Mouse (Mus musculus) cerebellum, adult (tissue): ENCODE data around the gene Lysmd1.
"Not testable (repeated sequence)": the region's sequence is repeated elsewhere in the genome, so short reads cannot be mapped to it uniquely, and the experiment has no call there.

Experiments used
- ATAC-seq: cut with Nextera tagmentation; 2 replicates; pipeline ENCODE4 v1.9.2; 2017; ENCODE audit warnings: mild to moderate bottlenecking, moderate library complexity, mixed read lengths; ENCODE audit not compliant: insufficient number of reproducible peaks, low FRiP score, low TSS enrichment

Lysmd1 gene

GRCm38 (mm10) chr3:95133680-95134101, at the start of gene Lysmd1, which contains the start of gene Scnm1:
Gene Lysmd1 (plus strand): TSS chr3:95134088.
Gene Scnm1 (minus strand): TSS chr3:95134011.
- peak; percentile 89 for ATAC-seq

GRCm38 (mm10) chr3:95088071-95088470, 45.8 kb upstream of the Lysmd1 start:
- no peak for ATAC-seq

- no peak for ATAC-seq
Measured at GRCm38 (mm10) chr3:95100854-95101253, 33.0 kb upstream of the Lysmd1 start.

- no peak for ATAC-seq
Measured at GRCm38 (mm10) chr3:95105121-95105520, 28.8 kb upstream of the Lysmd1 start.

- no peak for ATAC-seq
Measured at GRCm38 (mm10) chr3:95105586-95106337, 28.1 kb upstream of the Lysmd1 start.

GRCm38 (mm10) chr3:95106338-95107117, 27.4 kb upstream of the Lysmd1 start, which contains the start of gene Pip5k1a:
Gene Pip5k1a (minus strand): TSS chr3:95106930.
- ATAC-seq, result peak; percentile 89

GRCm38 (mm10) chr3:95107308-95107707, 26.6 kb upstream of the Lysmd1 start:
- ATAC-seq, result not testable (repeated sequence)

GRCm38 (mm10) chr3:95107898-95108297, 26.0 kb upstream of the Lysmd1 start:
- ATAC-seq, result no peak

- peak; percentile 71; the same call in 1 of the 2 replicates for ATAC-seq
Measured at GRCm38 (mm10) chr3:95110911-95111726, 22.8 kb upstream of the Lysmd1 start, which contains the start of gene Vps72. Gene Vps72 (plus strand): TSS chr3:95111022.

- ATAC-seq, result no peak
Measured at GRCm38 (mm10) chr3:95112760-95113159, 21.1 kb upstream of the Lysmd1 start.

GRCm38 (mm10) chr3:95117751-95118150, 16.1 kb upstream of the Lysmd1 start:
- no peak for ATAC-seq

GRCm38 (mm10) chr3:95121580-95121979, 12.3 kb upstream of the Lysmd1 start:
- no peak for ATAC-seq

- ATAC-seq, result no peak
Measured at GRCm38 (mm10) chr3:95124246-95124645, 9.6 kb upstream of the Lysmd1 start, which contains the start of gene Tmod4. Gene Tmod4 (plus strand): TSS chr3:95124476.

GRCm38 (mm10) chr3:95124972-95125371, 8.9 kb upstream of the Lysmd1 start:
- no peak for ATAC-seq

GRCm38 (mm10) chr3:95129226-95129651, 4.6 kb upstream of the Lysmd1 start:
- ATAC-seq, result 0 out of 2 replicates have a peak, but pooled peaks have one; percentile 52

- no peak for ATAC-seq
Measured at GRCm38 (mm10) chr3:95130081-95130480, 3.8 kb upstream of the Lysmd1 start.

GRCm38 (mm10) chr3:95132389-95132788, 1.5 kb upstream of the Lysmd1 start:
- ATAC-seq, result not testable (repeated sequence)

GRCm38 (mm10) chr3:95133176-95133575, 712 bp upstream of the Lysmd1 start:
- no peak for ATAC-seq

GRCm38 (mm10) chr3:95134133-95134532, 245 bp downstream of the Lysmd1 start:
- ATAC-seq, result 0 out of 2 replicates have a peak, but pooled peaks have one; percentile 6

- no peak for ATAC-seq
Measured at GRCm38 (mm10) chr3:95135023-95135422, 1.1 kb downstream of the Lysmd1 start.
